Mouse (Mus musculus): ENCODE measurements around the gene Siah1b.

The Siah1b gene

DNA sequence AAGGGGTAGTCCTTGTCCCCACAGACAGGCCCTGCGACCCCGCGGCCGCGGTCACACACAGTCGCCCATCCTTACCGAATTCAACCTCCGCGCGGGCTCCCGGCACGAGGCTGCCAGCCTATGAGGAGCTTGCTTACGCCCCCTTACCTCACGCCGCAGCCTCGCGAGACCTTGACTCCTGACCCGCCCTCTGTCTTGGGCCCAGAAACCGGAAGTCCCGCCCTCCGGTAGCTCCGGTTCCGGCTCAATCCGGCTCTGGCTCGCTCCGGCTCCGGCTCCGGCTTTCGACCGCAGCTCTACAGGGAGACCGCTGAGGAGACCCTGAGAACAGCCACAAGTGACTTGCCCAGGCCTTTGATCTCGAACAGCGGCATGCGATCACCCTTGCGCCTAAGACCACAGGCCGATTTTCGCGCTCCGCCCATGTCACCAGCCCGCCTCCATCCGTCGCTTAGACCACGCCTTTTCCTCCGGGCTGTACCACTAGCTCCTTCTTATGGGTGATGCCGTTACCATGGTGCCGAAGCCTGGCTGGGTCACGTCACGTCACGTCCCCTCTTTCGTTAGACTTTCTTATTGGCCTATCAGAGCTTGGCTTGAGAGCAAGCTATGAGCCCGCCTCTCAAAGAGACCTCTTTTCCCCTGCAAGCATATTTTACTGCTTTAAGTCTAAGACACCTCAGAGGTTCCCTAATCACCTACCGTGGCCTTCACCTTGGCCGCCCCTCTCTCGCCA lies at the start of gene Siah1b:
Siah1b (minus strand) TSS at position 454 of the 736 bp plus-strand sequence.
- ChIA-PET CTCF (interaction anchor here in 3 of 4 experiments (0.7 to 1.0 kb wide), 4 partner anchors 10 to 370 kb away, joined by 3 to 4 read pairs (median 4); no protein-coding TSS in a partner anchor), POLR2A (interaction anchor here (0.6 to 2.8 kb wide), 73 partner anchors 9 to 1629 kb away, joined by 3 to 55 read pairs (median 4); partner anchors contain the start of genes Car5b (in 3 of the 4), Zrsr2 (in 3 of the 4), Ap1s2 (in 1 of the 4) and Cltrn (in 1 of the 4))

DNA sequence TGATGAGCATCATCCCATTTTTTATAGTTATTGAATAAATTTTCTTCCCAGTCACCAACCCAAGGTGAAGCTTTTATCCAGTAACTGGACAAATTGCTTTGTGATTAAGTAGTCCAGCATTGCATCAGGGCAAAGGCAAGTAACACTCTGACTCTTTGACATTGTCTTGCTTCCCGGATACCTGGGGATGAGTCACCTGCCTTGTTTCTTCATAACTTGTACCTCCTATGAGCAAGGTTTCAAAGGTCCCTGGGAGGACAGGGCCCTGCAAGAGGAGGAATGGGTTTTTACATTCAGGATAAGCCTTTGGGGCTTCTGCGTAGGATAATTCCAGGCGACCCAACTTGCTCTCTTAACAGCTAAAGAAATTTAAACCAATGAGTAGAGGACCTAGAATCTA lies 47.6 kb upstream of the Siah1b start:
- POLR2A ChIA-PET, result no interaction called here
- CTCF ChIA-PET, result no interaction called here

DNA sequence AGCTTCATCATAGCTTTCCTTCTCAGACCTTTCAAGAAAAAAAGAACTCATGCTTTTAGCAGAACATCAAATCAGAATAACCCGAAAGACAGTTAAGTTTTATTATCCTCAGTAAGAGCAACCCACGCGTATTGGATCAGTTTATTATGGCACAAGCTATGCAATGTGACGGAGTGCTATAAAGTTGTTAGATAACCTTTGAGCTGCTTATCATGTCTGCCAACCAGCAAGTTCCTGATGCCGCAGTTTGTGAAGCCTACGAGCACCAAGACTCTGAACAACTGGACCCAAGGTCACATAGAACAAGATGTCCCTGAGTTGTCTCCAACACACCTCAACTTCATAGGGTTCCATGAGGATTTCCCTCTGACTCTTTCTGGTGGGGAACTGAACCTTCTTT lies 37.5 kb upstream of the Siah1b start:
- ChIA-PET POLR2A (interaction anchor here in 1 of 4 experiments (0.6 kb wide), 1 partner anchor 332 kb away, joined by 3 read pairs; no protein-coding TSS in a partner anchor), CTCF (no interaction called here)

DNA sequence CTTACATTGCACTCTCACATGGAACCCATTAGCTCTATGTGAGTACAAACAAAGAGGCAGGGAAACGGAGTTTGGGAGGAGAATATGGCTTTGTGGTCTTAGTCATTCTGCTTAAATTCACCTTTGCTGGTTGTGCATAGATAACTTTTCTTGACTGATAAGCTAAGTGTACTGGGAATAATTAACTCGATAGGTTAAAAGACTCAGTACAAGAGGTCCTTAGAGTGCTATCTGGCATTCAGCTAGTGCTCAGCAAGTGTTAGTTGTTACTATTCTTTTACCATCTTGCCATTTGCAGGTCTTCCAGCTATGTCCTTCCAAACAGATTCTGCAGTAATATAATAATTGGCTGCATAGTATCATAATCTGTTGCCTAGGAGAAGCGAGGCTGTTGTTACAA lies 34.9 kb upstream of the Siah1b start:
- CTCF ChIA-PET, result no interaction called here
- POLR2A ChIA-PET, result no interaction called here

DNA sequence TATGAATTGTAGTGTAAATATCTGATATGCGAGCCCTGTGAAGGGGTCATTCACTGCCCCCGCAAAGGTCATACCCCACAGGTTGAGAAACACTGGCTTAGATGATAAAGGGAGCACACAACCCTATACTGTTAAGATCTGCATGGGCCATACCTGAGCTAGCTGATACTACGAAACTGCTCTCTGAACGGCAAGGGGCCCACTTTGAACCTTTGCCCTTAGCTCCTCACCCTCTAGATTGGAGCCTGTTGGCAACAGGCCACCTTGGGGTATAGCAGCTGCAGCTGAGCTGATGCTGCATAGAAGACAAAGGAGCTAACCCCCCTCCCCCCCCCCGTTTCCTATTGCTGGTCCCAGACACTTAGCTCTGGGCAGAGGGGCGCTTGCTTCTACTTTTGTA lies 26.4 kb upstream of the Siah1b start:
- ChIA-PET CTCF (interaction anchor here in 1 of 4 experiments (0.5 kb wide), 1 partner anchor 1083 kb away, joined by 3 read pairs; no protein-coding TSS in a partner anchor), POLR2A (interaction anchor here in 1 of 4 experiments (1.8 kb wide), 1 partner anchor 27 kb away, joined by 4 read pairs; the partner anchor contains the start of gene Siah1b)

DNA sequence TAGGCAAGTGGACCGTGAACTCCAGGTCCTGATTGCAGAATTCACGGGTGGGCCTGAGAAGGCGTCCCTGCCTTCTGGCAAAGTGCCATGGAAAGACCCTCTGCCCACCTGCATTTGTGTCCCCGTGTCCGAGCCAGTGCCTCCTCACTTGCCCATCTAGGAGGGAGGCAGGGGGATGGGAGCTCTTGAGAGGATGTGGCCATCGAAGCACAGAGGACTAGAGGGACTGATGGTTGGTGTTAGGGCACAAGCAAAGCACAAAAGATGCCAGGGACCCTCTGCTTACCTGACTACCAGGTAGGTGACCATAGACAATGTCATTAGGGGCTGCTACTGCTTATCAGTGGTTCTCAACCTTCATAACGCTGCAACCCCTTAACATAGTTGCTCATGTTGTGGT lies 25.9 kb upstream of the Siah1b start:
- ChIA-PET POLR2A (interaction anchor here in 1 of 4 experiments (1.8 kb wide), 1 partner anchor 26 kb away, joined by 4 read pairs; the partner anchor contains the start of gene Siah1b), CTCF (no interaction called here)

DNA sequence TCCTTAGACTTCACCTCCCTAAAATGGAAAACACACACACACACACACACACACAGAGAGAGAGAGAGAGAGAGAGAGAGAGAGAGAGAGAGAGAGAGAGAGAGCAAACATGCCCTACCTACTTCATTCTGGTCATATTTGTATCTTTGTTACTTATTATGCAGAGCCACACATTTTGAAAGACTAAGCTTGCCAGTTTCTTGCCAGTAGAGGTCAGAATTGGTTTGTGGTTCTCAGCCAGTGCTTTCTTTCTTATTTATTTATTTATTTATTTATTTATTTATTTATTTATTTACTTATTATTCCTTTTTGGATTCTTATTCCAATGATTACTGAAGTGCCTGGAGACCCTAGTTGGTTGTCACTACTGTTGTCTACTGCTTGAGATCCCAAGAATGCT lies 25.2 kb upstream of the Siah1b start:
- CTCF ChIA-PET, result interaction anchor here in 1 of 4 experiments (0.6 kb wide), 1 partner anchor 40 kb away, joined by 3 read pairs; no protein-coding TSS in a partner anchor
- POLR2A ChIA-PET, result no interaction called here

DNA sequence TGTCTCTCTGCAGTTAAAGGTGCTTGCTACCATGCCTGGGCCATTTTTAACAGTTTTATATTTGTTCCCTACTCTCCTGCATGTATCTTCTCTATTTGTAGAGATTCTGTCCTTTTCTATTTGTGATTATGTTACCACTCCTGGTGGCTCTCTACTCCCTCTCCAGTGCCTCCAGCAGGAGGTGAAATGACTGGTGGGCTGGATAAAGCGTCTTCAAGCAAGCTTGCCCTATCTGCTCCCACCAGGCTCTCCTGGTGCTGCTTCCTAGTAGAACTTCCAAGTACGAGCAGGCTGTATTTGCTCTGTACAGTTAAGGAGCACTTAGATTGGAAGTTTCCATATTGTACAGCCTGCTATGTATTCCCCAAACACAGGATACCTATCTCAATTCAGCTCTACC lies 19.5 kb upstream of the Siah1b start:
- CTCF ChIA-PET, result no interaction called here
- POLR2A ChIA-PET, result interaction anchor here in 1 of 4 experiments (1.0 kb wide), 1 partner anchor 20 kb away, joined by 5 read pairs; the partner anchor contains the start of gene Siah1b

DNA sequence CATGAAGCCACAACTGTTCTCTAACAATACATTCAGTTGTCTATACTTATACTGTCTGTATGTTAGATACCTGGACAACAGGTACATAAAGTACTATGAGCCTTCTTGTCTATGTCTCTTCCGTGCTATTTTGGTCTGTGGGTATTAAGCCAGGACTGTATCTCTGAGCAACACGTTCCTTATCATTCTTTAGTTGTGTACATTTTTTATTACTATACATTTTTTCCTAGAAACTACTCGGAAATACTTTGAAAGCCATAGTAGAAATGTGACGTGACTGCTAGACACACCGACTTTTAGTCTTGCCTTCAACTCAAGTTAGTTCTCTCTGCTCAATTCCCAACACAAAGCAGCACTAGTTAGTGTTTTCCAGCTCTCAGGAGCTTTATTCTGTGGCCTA lies 17.1 kb upstream of the Siah1b start:
- ChIA-PET CTCF (no interaction called here), POLR2A (no interaction called here)

DNA sequence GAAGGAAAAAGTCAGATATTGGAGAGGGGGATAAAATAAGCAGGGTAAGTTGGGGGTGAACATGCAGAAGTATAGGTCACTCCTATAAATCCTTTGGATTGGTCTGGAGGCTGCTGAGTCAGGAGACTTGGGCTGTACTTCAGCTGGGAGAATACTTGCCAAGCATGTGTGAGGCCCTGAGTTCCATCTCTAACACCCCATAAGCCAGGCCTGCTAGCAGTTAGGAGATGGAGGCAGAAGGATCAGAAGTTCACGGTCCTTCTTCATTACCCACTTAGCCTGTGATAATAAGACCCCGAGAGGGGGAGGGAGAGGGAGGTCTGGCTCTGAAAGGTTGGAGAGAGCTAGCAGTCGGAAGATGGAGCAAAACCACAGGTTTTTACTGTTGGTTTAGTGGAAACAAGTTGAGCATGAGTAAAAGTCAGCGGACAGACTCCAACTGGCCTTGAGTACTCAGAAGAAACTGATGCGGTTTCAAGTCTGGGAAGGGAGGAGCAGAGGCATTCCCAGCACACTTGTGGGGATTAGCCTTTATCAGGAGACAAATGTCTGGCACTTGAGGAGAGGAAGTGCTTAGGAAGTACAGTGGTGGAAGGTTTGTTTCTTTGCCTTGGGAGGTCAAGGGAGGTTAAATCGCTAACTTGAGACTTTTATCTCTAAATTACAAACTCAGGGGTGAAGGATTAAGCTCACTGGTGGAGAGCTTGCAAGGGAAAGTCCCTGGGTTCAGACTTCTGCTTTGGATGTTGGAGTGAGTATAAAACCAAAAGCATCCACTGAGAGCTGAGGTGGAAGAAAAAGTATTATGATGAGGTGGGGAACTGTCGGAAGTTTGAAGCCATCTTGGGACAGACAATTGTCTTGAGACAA lies 16.2 kb upstream of the Siah1b start:
- ChIA-PET POLR2A (interaction anchor here in 2 of 4 experiments (1.3 to 1.5 kb wide), 2 partner anchors 16 kb away, joined by 3 to 5 read pairs; partner anchors contain the start of gene Siah1b (in 2 of the 2)), CTCF (no interaction called here)

DNA sequence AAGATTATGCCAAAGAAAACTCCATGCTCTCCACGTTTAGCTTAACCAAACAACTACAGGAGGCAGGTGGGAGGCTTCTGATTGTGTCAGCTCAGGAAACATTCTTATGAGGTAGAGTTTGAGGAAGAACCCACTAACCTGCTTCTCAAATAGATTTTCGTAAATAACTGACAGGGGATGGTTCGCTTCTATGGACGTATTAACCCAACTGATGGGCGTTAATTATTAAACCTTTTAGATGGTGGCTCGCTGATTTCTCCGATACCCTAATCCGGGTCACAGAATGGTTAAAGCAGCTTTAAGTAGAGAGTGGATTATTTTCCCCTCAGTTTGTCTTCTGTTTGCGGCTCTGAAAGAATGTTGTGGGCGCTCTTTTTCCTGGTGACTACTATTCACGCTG lies 13.6 kb upstream of the Siah1b start:
- CTCF ChIA-PET, result no interaction called here
- POLR2A ChIA-PET, result interaction anchor here in 2 of 4 experiments (0.7 to 1.4 kb wide), 3 partner anchors 14 to 127 kb away, joined by 3 to 5 read pairs (median 4); partner anchors contain the start of gene Siah1b (in 1 of the 2)

DNA sequence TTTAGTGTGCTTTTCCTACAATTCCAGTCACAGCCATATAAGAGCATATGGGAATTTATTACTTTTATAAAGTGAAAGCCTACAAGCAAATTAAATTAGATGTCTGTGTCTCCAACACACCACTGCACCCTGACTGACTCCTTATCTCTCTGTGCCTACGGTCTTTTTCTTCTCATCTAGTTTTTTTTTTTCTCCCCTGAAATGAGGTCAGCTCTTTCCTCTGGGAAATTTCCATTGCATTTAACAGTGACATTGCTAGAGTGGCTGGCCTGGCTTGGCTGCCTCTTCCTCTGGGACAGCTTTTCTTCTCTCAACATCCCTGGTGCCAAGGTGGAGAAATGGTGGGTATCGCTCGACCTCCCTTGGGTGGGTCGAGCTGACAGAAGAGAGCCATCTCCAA lies 12.3 kb upstream of the Siah1b start, which contains the start of gene Cltrn:
Cltrn (plus strand) TSS at position 249 of the 400 bp plus-strand sequence.
- ChIA-PET CTCF (no interaction called here), POLR2A (interaction anchor here in 1 of 4 experiments (1.2 kb wide), 1 partner anchor 13 kb away, joined by 3 read pairs; the partner anchor contains the start of gene Siah1b)

DNA sequence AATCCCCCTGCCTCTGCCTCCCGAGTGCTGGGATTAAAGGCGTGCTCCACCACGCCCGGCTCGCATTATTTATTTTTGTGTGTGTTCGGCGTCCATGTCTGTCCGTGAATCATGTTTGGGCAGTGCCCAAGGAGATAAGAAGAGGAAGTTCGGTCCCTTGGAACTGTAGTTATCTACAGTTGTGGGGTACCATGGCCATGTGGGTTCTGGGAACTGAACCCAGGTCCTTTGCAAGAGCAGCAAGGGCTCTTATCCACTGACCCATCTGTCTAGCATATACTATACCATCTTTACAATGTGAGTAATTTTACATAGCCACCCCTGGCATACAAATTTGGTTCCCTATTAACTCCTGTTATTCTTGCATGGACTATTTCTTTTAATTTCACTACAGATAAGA lies 5.7 kb upstream of the Siah1b start:
- CTCF ChIA-PET, result no interaction called here
- POLR2A ChIA-PET, result no interaction called here

DNA sequence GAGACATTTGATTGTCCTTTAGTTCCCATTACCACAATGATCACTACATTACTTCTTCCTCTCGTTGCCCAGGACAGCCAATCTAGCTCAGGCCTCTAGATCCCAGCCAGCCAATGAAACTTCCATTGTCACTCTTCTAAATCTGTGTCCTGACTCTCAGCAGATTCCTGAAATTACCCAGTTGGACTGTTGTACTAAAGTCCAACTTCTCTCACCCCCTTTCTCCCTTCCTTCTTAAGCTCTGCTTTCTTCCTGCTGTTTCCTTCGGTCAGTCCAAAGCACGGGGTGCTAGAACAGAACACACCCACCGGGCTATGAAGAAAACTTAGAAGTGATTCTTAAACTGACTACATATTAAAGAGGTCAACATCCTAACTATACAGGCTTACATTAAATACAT lies 7.3 kb downstream of the Siah1b start:
- ChIA-PET CTCF (no interaction called here), POLR2A (interaction anchor here in 1 of 4 experiments (0.6 to 1.5 kb wide), 3 partner anchors 119 to 1180 kb away, joined by 3 read pairs; no protein-coding TSS in a partner anchor)

DNA sequence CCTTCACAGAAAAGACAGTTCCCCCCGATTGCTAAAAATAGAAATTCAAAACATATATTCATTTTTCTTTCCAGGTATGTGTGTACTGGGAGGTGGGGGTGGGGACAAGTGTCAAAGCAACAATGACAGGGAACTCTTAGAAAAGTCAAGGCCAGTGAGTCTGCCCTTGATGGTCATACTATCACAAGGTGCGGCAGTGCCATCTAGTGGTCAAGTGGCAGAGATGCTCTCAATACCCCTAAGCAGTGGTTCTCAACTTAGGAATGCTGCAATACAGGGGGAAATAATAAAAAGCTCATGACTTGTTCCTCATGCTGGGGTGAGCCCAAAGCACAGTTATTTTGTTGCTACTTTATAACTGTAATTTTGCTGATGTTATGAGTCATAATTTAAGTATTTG lies 10.1 kb downstream of the Siah1b start:
- POLR2A ChIA-PET, result interaction anchor here (0.5 to 2.5 kb wide), 11 partner anchors 9 to 115 kb away, joined by 3 to 23 read pairs (median 4); partner anchors contain the start of genes Siah1b (in 4 of the 4) and Zrsr2 (in 1 of the 4)

DNA sequence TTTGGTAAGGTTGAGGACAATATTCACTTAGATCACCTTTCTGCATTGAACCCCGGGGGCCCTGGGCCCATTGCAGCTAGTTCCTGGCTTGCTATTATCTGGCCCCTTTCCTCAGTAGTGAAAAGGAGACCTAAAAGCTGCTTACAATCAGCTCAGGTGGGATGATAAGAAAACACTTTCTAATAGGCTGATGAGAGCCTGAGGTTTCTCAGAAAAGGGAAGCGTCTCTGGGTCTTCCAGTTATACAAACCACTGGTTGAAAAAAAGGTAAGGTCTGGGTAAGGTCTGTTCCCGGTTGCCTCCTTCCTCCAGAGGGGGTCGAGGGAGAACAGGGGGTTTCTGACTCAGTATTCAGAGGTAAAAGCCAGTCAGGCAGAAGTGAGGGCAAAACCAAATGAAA lies 17.2 kb downstream of the Siah1b start:
- POLR2A ChIA-PET, result interaction anchor here in 2 of 4 experiments (1.1 to 2.4 kb wide), 6 partner anchors 12 to 101 kb away, joined by 3 to 9 read pairs (median 4); partner anchors contain the start of genes Zrsr2 (in 2 of the 2) and Siah1b (in 1 of the 2)
- CTCF ChIA-PET, result interaction anchor here in 1 of 4 experiments (0.6 kb wide), 1 partner anchor 1225 kb away, joined by 3 read pairs; no protein-coding TSS in a partner anchor

More for the DNA sequence above, 10.1 kb downstream of the Siah1b start:
- CTCF ChIA-PET, result interaction anchor here in 3 of 4 experiments (0.5 to 1.0 kb wide), 4 partner anchors 10 to 237 kb away, joined by 3 to 4 read pairs (median 3); partner anchors contain the start of gene Siah1b (in 2 of the 3)

DNA sequence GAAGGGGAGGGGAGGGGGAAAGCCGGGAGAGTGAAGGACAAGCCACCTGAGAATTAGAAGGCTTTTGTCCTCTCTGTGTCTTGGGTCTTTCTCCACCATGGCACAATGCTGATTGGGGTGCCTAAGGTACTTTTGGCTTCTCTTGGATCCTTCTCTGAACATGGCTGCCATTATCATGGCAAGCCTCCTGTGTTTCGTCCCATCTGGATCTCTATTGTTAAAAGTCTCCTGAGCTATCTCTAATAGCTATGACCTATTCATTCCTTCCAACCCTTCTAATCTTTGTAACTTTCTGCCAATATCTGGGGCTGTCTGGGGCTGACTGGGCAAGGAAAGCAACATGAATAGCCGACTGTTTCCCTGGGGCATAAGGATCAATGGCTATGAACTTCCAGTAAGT lies 17.8 kb downstream of the Siah1b start:
- ChIA-PET POLR2A (interaction anchor here in 2 of 4 experiments (1.1 to 2.4 kb wide), 6 partner anchors 11 to 100 kb away, joined by 3 to 9 read pairs (median 4); partner anchors contain the start of genes Zrsr2 (in 2 of the 2) and Siah1b (in 1 of the 2)), CTCF (no interaction called here)

DNA sequence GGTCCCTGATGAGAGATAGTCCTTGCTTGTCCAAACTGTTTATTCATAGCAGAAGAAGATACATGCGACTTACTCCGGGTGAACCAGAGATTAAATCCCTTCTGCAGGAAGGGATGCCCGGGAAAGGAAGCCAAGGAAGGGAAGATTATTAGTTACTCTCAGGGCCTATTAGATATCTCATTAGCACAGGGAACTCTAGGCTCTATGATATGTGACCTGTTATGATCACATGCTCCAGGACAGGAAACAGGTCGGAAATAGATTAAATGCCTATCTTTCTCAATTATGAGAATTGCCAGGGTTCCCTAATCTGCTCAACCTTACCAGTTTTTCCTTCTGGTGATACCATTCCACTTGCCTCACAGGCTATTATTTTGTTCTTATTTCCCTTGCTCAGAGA lies 20.6 kb downstream of the Siah1b start:
- CTCF ChIA-PET, result interaction anchor here in 1 of 4 experiments (0.6 kb wide), 1 partner anchor 217 kb away, joined by 7 read pairs; no protein-coding TSS in a partner anchor
- POLR2A ChIA-PET, result interaction anchor here in 1 of 4 experiments (1.6 kb wide), 1 partner anchor 20 kb away, joined by 5 read pairs; the partner anchor contains the start of gene Siah1b

DNA sequence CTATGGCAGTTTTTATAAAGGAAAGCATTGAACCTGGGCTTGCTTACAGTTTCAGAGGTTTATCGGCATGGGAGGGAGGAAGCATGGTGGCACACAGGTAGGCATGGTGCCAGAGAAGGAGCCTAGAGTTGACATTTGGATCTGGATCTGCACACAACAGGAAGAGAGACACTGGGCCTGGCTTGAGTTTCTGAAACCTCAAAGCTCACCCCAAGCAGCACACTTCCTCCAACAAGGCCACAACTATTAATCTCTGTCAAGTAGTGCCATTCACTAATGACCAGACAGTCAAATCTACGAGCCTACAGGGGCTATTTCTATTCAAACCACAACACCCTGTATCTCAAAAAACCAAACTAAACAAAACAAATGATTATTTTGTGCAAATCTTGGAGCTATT lies 29.6 kb downstream of the Siah1b start:
- CTCF ChIA-PET, result no interaction called here
- POLR2A ChIA-PET, result interaction anchor here in 2 of 4 experiments (0.6 to 1.9 kb wide), 3 partner anchors 13 to 916 kb away, joined by 3 to 9 read pairs (median 3); no protein-coding TSS in a partner anchor

Measured in embryonic stem cell, embryonic (primary cell).